Mouse (Mus musculus): ENCODE data around the gene Atp6v0d1.

Gene Atp6v0d1

GRCm38 (mm10) chr8:105496439-105497180 is 69.2 kb downstream of the Atp6v0d1 start, which contains the start of gene Zdhhc1:
Gene Zdhhc1, minus strand, starts transcription at chr8:105496902.
- DNase-seq: peak; percentile 91

GRCm38 (mm10) chr8:105495350-105496302 is 70.2 kb downstream of the Atp6v0d1 start:
- DNase-seq: no peak

GRCm38 (mm10) chr8:105494566-105494965 is 71.3 kb downstream of the Atp6v0d1 start:
- DNase-seq: no peak

DNA sequence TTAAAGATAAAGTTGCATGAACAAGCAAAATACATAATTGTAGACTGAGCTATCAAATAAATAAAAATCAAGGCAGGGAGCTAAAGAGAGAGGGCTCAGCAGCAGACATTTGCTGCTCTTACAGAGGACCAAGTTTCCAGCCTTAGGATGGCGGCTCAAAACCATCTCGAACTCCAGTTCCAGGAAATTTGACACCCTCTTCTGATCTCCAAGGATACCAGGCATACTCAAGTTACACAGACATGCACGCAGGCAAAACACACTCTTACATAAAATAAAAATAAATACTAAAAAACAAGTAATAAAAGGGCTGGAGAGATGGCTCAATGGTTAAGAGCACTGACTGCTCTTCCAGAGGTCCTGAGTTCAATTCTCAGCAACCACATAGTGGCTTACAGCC is 72.4 kb downstream of the Atp6v0d1 start:
- no peak for DNase-seq

GRCm38 (mm10) chr8:105489281-105489680 is 76.6 kb downstream of the Atp6v0d1 start:
- no peak for DNase-seq

DNA sequence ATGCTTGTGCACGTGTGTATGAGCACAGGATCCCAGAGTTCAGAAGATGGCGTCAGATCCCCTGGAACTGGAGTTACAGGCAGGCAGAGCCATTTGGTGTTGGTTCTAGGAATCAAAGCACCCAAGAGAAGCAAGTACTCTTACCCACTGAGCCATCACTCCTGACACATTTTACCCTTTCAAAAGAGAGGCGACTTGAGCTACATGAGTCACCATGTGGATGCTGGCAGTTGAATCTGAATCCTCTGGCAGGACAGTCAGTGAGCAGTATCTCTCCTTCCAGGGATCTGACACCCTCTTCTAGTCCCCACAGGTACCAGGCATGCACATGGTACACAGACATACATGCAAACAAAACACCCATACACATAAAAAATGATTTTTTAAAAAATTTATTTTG is 77.8 kb downstream of the Atp6v0d1 start:
- no peak for DNase-seq

GRCm38 (mm10) chr8:105484392-105484791 is 81.5 kb downstream of the Atp6v0d1 start:
- peak; percentile 75 for DNase-seq

DNA sequence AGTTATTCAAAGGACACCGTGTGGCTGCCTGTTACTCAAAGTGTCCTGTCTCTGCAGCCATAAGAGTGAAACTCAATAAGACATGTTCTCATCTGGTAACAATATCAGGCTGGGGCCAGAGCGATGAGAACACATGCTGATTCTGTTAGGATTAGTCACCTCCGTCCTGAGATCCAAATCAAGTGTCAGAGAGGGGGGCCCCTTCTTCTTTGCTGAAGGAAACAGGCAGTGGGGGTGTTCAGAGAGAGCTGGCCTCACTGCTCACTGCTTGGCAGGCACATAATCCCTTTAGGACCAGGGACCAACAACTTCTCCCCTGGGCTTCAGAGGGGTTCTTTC is 81.8 kb downstream of the Atp6v0d1 start:
- DNase-seq: no peak

DNA sequence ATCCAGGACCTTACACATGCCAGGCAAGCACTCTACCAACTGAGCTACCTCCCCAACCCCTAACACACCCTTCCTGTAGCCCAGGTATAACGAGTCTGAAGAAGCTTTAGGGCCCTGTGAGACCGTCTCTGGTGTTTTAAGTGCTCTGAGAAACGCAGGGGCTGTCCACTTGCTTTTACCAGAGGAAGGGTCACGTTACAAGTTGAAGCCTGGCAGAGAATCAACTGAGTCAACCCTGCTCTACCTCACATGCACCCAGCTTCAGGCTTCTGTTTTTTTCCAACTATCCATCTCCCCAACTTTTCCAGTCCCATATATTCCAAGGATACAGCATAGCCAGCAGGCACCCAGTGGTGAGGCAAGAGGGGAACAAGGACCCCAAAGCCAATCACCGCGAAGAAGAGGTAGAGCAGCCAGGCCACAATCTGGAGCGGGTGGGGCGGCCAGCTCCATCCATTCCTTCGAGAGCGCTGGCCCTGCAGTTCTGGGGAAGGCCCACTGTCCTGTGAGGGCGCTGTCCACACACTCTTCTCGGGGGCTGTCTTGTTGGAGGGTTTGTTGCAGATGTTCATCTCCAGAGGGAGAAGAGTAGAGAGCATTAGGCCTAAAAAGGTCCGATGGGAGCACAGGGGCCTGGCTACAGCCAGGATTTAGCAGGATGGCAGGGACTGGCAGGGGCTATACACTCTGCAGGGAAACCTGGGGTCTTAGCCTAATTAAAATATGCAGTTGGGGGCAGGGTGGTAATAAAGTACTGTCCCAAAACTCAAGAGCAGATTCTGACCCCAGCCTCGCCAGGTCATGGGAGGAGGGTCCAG is 82.4 kb downstream of the Atp6v0d1 start:
- peak; percentile 61 for DNase-seq

- DNase-seq: no peak
Measured at GRCm38 (mm10) chr8:105482123-105482522, 83.7 kb downstream of the Atp6v0d1 start.

GRCm38 (mm10) chr8:105481453-105481852 is 84.4 kb downstream of the Atp6v0d1 start:
- DNase-seq: peak; percentile 59

- DNase-seq: no peak
Measured at GRCm38 (mm10) chr8:105481013-105481412, 84.8 kb downstream of the Atp6v0d1 start.

GRCm38 (mm10) chr8:105477792-105478191 is 88.1 kb downstream of the Atp6v0d1 start:
- DNase-seq: no peak

- peak; percentile 82 for DNase-seq
Measured at GRCm38 (mm10) chr8:105476628-105477413, 89.0 kb downstream of the Atp6v0d1 start.

DNA sequence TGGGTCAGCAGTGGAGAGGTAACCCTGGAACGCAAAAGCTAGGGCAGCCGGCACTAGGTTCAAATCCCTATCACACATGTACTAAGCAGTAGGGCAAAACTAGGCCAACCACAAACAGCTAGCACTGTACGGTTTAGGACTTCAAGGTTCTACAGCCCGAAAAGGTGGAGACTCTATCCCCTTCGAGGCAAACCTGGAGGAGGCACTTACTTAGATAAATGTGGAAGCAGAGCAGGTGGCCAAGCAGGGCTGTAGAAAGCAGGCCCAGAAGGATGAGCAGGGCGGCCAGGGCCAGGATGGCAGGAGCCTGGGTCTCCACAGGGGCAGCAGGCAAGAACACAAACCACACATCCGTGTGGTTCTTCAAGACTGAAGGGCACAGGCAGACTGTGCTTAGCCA is 89.7 kb downstream of the Atp6v0d1 start:
- DNase-seq: no peak

GRCm38 (mm10) chr8:105475742-105476141 is 90.1 kb downstream of the Atp6v0d1 start:
- DNase-seq: no peak

- no peak for DNase-seq
Measured at GRCm38 (mm10) chr8:105475254-105475653, 90.6 kb downstream of the Atp6v0d1 start.

DNA sequence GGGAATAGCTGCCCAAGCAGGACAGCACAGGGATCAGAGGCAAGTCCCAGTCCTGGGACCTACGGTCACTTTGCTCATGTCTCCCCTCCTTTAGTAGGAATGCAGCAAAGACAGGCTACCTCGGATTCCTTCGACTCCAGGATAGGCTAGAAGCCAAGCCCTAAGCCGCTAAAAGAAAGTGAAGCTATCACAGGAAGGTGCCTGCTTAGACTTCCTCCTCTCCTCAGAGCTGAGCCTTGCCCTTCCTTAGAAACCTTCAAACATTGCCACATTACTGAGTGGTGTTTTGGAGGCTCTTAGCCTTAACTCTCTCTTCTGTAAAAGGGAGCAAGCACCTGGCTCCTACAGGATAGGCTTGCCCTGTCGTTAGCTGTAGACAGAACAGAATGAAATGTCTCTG is 91.2 kb downstream of the Atp6v0d1 start:
- no peak for DNase-seq

Measured in lung, postnatal 14 days (tissue).